Mouse (Mus musculus) MEL (cell line): ENCODE results near the gene Depp1. TPM values are rescaled to one million over a fixed set of nuclear protein-coding genes. Genes with fewer than 3 reads are reported as not detected.
"Not testable (repeated sequence)": the region's sequence is repeated elsewhere in the genome, so short reads cannot be mapped to it uniquely, and the experiment has no call there.

Source experiments
- DNase-seq: peaks from one replicate; pipeline ENCODE4 v3.0.0; 2011; ENCODE audit warnings: low read depth, low spot score
- H3K27ac ChIP-seq: 2 replicates; pipeline ENCODE4 v1.5.1; 2012; ENCODE audit warnings: low read depth, mild to moderate bottlenecking, control low read depth, low read length, moderate library complexity; ENCODE audit not compliant: control insufficient read depth
- H3K27me3 ChIP-seq, 2 experiments: fragments of 150-350 bp in 1 of 2; sonication (generic) in 1 of 2; 2 replicates each; pipeline ENCODE4 v1.6.1; 2012; ENCODE audit warnings: low read length in 2 of 2, mild to moderate bottlenecking in 2 of 2, improper control_type of control experiment in 1 of 2, moderate library complexity in 1 of 2; ENCODE audit not compliant: insufficient read depth in 2 of 2, control insufficient read depth in 1 of 2
- H3K36me3 ChIP-seq, 2 experiments: 2 replicates each; pipeline ENCODE4 v1.6.1; 2012 to 2014; ENCODE audit warnings: low read length in 2 of 2, improper control_type of control experiment in 1 of 2, inconsistent platforms in 1 of 2, mild to moderate bottlenecking in 1 of 2; ENCODE audit not compliant: insufficient read depth in 2 of 2, control insufficient read depth in 1 of 2
- H3K4me1 ChIP-seq, 2 experiments: fragments of 150-350 bp in 1 of 2; sonication (generic) in 1 of 2; 2 replicates each; pipeline ENCODE4 v1.6.1; 2012; ENCODE audit warnings: low read length in 2 of 2, improper control_type of control experiment in 1 of 2, mild to moderate bottlenecking in 1 of 2; ENCODE audit not compliant: insufficient read depth in 2 of 2, control insufficient read depth in 1 of 2
- H3K4me3 ChIP-seq, 2 experiments: fragments of 150-350 bp in 1 of 2; sonication (generic) in 1 of 2; 2 replicates each; pipeline ENCODE4 v1.5.1; 2012; ENCODE audit warnings: low read depth in 2 of 2, low read length in 2 of 2, mild to moderate bottlenecking in 2 of 2, moderate library complexity in 2 of 2, control low read depth in 1 of 2, improper control_type of control experiment in 1 of 2; ENCODE audit not compliant: control insufficient read depth in 1 of 2, insufficient read depth in 1 of 2
- H3K79me2 ChIP-seq: 2 replicates; pipeline ENCODE4 v1.6.1; 2012; ENCODE audit warnings: mild to moderate bottlenecking, low read length, moderate library complexity; ENCODE audit not compliant: control insufficient read depth, poor library complexity, insufficient read depth
- H3K9ac ChIP-seq: 2 replicates; pipeline ENCODE4 v1.6.1; 2012; ENCODE audit warnings: low read depth, mild to moderate bottlenecking, control low read depth, low read length, moderate library complexity; ENCODE audit not compliant: control insufficient read depth, poor library complexity, severe bottlenecking
- H3K9me3 ChIP-seq: fragments of 150-350 bp; sonication (generic); replicated peaks from 2 replicates; pipeline ENCODE4 v1.6.1; 2012; ENCODE audit warnings: mild to moderate bottlenecking, low read length, improper control_type of control experiment, moderate library complexity; ENCODE audit not compliant: insufficient read depth
- CHD2 ChIP-seq: IDR thresholded peaks from 2 replicates; pipeline ENCODE4 v1.6.1; 2011; ENCODE audit warnings: low read length, improper control_type of control experiment
- CTCF ChIP-seq, 3 experiments: IDR thresholded peaks in 2 of 3; conservative IDR thresholded peaks in 1 of 3; 2 replicates each; pipeline ENCODE4 v1.5.1; 2011 to 2012; ENCODE audit warnings: low read length in 3 of 3, low read depth in 2 of 3, mild to moderate bottlenecking in 2 of 3, improper control_type of control experiment in 1 of 3, inconsistent platforms in 1 of 3, mixed read lengths in 1 of 3, moderate library complexity in 1 of 3; ENCODE audit not compliant: control insufficient read depth in 1 of 3, insufficient read depth in 1 of 3, poor library complexity in 1 of 3, severe bottlenecking in 1 of 3
- JUND ChIP-seq: IDR thresholded peaks from 2 replicates; pipeline ENCODE4 v1.6.1; 2011; ENCODE audit warnings: low read depth, mild to moderate bottlenecking, improper control_type of control experiment, low read length
- NELFE ChIP-seq: IDR thresholded peaks from 2 replicates; pipeline ENCODE4 v1.6.1; 2011; ENCODE audit warnings: low read depth, low read length, improper control_type of control experiment
- POLR2AphosphoS2 ChIP-seq: IDR thresholded peaks from 2 replicates; pipeline ENCODE4 v1.6.1; 2011; ENCODE audit warnings: low read length, improper control_type of control experiment
- POLR2AphosphoS5 ChIP-seq: IDR thresholded peaks from 2 replicates; pipeline ENCODE4 v1.6.1; 2012; ENCODE audit warnings: low read depth, borderline replicate concordance, mild to moderate bottlenecking, inconsistent platforms, low read length, moderate library complexity, mixed read lengths
- RAD21 ChIP-seq: IDR thresholded peaks from 2 replicates; pipeline ENCODE4 v1.6.1; 2011; ENCODE audit warnings: mild to moderate bottlenecking, low read depth, low read length, improper control_type of control experiment
- SIN3A ChIP-seq: IDR thresholded peaks from 2 replicates; pipeline ENCODE4 v1.6.1; 2012; ENCODE audit warnings: low read length, improper control_type of control experiment, inconsistent platforms
- SMC3 ChIP-seq: IDR thresholded peaks from 2 replicates; pipeline ENCODE4 v1.6.1; 2011; ENCODE audit warnings: low read depth, low read length, improper control_type of control experiment
- USF1 ChIP-seq: IDR thresholded peaks from 2 replicates; pipeline ENCODE4 v1.6.1; 2014; ENCODE audit warnings: low read depth, mild to moderate bottlenecking, inconsistent platforms, low read length, improper control_type of control experiment, moderate library complexity
- ZC3H11A ChIP-seq: IDR thresholded peaks from 2 replicates; pipeline ENCODE4 v1.6.1; 2012; ENCODE audit warnings: low read depth, mild to moderate bottlenecking, inconsistent platforms, low read length, improper control_type of control experiment
- polyA plus RNA-seq, 2 experiments: library from polyadenylated mRNA; stranded (reverse) in 1 of 2; unstranded in 1 of 2; fragments of >175 nt in 1 of 2; fragments of >200 nt in 1 of 2; gene quantifications; 2 replicates each; pipeline versions ENCODE4 v1.2.1 to v1.2.4; 2012; ENCODE audit warnings: low replicate concordance in 2 of 2, low read depth in 1 of 2; ENCODE audit not compliant: insufficient read length in 2 of 2, insufficient read depth in 1 of 2, missing spikeins in 1 of 2
- total RNA-seq: library from RNA; depleted of rRNA; stranded (reverse); fragments of 300-350 nt; gene quantifications from 2 replicates; pipeline ENCODE4 v1.2.3, GENCODE M21; 2012; rRNA removed

Gene Depp1
- total RNA-seq = not detected in 2 replicates
- polyA plus RNA-seq = not detected

DNA sequence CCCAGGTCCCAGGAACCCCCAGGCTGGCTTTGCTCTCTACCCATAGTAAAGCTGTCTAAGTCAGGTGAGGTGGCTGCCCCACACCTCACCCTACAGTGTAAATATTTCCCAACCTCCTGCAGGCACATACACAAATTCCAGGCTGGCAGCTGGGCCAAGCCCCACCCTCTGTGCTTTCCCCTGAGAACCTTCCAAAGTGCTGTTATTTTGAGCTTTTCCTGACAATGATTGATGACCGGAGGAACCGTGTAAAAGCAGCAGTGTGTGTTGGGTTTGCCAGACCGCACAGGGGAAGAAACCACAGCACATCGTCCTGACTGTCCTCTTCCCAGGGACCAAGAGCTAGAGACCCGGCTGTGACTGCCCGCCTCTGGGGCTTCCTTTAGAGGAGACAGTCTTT is at the start of gene Depp1:
Gene Depp1 (plus strand): TSS at position 204 of the 400 bp plus-strand sequence.
- no peak for TF ChIP-seq JUND
- TF ChIP-seq, all 39 proteins: peak for 0
- Histone ChIP-seq H3K27me3 (no peaks in the 10 kb centered on the region), H3K4me1 (no peaks in the 10 kb centered on the region), H3K79me2 (no peaks in the 10 kb centered on the region), H3K4me3 (no peak within 1 kb of the TSS), H3K27ac (no peak within 1 kb of the TSS), H3K9ac (no peak within 1 kb of the TSS), H3K9me3 (no peaks in the 10 kb centered on the region), H3K36me3 (no peaks in the 10 kb centered on the region)
- no peak for DNase-seq

GRCm38 (mm10) chr6:116600969-116601368 is 49.4 kb upstream of the Depp1 start:
- not testable (repeated sequence) for H3K9me3 ChIP-seq, H3K79me2 ChIP-seq, H3K27me3 ChIP-seq, H3K36me3 ChIP-seq, H3K4me3 ChIP-seq, DNase-seq, H3K27ac ChIP-seq, H3K4me1 ChIP-seq, H3K9ac ChIP-seq

GRCm38 (mm10) chr6:116607230-116607629 is 43.2 kb upstream of the Depp1 start:
- no peak for DNase-seq
- Histone ChIP-seq H3K4me1 (no peaks in the 10 kb centered on the region), H3K27ac (no peak overlapping the region), H3K79me2 (no peaks in the 10 kb centered on the region), H3K4me3 (no peak overlapping the region), H3K36me3 (no peaks in the 10 kb centered on the region), H3K9me3 (no peaks in the 10 kb centered on the region), H3K27me3 (no peaks in the 10 kb centered on the region), H3K9ac (no peak overlapping the region)
- TF ChIP-seq CTCF (IDR thresholded peaks at IDR 0.05 in 2 of 3, conservative IDR thresholded peaks at IDR 0.05 in 1 of 3; ENCODE audit: control insufficient read depth in 1 of 3, insufficient read depth in 1 of 3, low read depth in 2 of 3, low read length in 3 of 3, poor library complexity in 1 of 3, severe bottlenecking in 1 of 3) (peak in 1 of 3 experiments; percentile 20; a peak in 1 of 6 replicates), POLR2AphosphoS2 (no peak), RAD21 (peak; percentile 33), NELFE (no peak), SIN3A (no peak)

DNA sequence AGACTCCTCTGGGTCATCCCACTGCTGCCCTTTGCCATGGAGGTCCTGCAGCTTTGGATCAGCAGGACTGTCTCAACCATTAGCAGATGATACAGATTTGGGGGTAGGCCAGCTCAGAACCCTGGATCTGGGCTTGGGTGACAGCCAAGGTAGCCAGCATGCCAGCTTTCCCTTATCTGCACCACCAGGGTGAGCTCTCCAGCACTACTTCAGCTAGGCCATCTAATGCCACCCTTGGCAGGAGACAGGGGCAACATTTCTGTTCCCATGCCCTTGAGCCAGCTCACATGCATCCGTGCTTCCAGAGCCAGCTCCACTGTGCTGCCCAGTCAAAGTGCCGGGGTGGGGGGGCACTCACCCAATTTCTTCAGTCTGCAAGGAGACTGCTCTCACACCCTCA is 34.7 kb upstream of the Depp1 start:
- TF ChIP-seq ZC3H11A (no peak), SMC3 (no peak), POLR2AphosphoS5 (no peak), USF1 (no peak), CHD2 (no peak)
- Histone ChIP-seq H3K36me3 (no peaks in the 10 kb centered on the region), H3K9me3 (no peaks in the 10 kb centered on the region), H3K79me2 (no peaks in the 10 kb centered on the region), H3K27me3 (no peaks in the 10 kb centered on the region), H3K27ac (no peak overlapping the region), H3K4me3 (no peak overlapping the region), H3K4me1 (no peaks in the 10 kb centered on the region), H3K9ac (no peak overlapping the region)
- no peak for DNase-seq
